Mouse (Mus musculus) cortical plate, adult 2 months (tissue): Measurements from ENCODE around the gene Pacsin3.

ENCODE experiments used
- CTCF ChIP-seq: fragments of 200-500 bp; IDR thresholded peaks from 2 replicates; pipeline ENCODE4 v1.5.1; 2011; ENCODE audit warnings: mild to moderate bottlenecking, control low read depth, low read length; ENCODE audit not compliant: insufficient read depth; ENCODE audit errors: extremely low read depth
- POLR2A ChIP-seq: fragments of 200-500 bp; IDR thresholded peaks from 2 replicates; pipeline ENCODE4 v1.6.1; 2011; ENCODE audit warnings: mild to moderate bottlenecking, low read length, control low read depth; ENCODE audit not compliant: insufficient read depth; ENCODE audit errors: extremely low read depth

GRCm38 (mm10) chr2:91258830-91259229, 3.1 kb downstream of the Pacsin3 start:
- TF ChIP-seq POLR2A (no peak), CTCF (no peak)
